Mouse (Mus musculus) mature B cell (primary cell): Measurements from ENCODE around the gene Taf1.
"Not testable (repeated sequence)": the region's sequence is repeated elsewhere in the genome, so short reads cannot be mapped to it uniquely, and the experiment has no call there.

Experiments
- in situ Hi-C: fragments of 300-500 bp; cut with MboI; formaldehyde crosslinking; loops from 2 replicates; pipeline ENCODE4 v1.14.3; 2019

Gene Taf1

DNA sequence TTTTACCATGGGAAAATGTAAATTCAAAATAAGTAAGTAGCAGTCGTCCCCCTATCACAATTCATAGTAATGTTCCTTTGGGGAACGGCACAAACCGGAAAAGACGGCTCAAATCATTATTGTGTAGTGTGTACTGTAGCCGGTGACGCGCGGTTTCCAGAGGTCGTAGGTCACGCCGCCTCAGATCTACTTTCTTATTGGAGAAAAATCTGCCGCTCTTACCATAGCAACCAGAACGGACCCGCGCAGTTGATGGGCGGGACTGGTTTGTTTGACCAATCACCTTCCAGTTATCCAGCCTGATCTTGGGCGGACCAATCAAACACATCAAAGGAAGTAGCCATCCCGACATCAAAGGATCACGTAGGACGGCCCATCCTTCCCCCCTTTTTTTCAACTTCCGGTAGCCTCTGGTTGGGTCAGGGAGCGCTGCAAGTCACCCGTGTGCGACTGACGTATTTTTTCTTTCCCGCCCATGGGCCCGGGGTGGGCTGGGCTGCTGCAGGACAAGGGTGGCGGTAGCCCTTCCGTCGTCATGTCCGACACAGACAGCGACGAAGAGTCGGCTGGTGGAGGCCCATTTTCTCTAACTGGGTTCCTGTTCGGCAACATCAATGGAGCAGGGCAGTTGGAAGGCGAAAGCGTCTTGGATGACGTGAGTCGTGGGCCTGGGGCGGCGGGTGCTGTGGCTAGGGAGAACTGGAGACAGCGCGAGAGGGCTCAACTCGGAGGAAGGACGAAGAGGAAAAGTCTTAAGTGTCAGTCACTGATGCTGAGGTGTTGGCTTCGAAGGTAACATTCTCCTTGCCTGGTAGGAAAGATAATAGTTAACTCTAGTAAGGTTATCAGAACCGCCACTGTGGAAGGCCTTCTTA is at the start of gene Taf1:
Taf1 (plus strand) TSS at position 388 of the 875 bp plus-strand sequence.
- in situ Hi-C loops = no loop called here

DNA sequence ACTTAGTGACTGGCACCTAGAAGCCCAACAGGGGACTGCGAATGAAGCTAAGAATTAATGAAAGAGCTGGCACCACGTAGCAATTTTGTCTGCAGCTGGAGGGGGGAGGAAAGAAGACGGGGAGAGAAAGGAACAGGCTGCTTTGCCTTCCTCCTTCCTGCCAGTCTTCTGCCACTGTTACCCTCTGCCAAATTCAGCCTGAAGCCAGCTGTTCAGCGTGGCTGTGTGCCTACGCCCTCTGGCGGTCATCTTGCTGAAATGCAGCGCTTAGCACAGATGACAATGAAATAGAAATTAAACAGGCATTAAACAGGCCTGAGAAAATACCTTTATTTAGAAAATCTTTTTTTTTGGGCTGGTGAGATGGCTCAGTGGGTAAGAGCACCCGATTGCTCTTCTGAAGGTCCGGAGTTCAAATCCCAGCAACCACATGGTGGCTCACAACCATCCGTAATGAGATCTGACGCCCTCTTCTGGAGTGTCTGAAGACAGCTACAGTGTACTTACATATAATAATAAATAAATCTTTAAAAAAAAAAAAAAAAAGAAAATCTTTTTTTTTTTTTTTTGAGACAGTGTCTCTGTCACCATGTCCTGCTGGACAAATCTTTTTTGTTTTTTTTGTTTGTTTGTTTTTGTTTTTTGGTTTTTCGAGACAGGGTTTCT is 45.9 kb upstream of the Taf1 start:
- in situ Hi-C loops = not testable (repeated sequence)

DNA sequence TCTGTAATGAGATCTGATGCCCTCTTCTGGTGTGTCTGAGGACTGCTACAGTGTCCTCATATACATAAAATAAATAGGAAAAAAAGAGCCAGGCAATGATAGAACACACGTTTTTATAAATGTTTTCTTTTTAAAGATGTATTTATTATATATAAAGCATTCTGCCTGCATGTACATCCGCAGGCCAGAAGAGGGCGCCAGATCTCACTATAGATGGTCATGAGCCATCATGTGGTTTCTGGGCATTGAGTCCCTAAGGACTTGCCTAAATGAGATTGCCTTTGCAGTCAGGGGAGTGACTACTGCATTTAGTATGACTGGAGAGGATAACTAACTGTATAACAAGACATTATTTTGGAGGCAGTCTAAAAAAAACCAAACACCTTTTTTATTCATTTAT is 27.9 kb upstream of the Taf1 start:
- in situ Hi-C loops = no loop called here

DNA sequence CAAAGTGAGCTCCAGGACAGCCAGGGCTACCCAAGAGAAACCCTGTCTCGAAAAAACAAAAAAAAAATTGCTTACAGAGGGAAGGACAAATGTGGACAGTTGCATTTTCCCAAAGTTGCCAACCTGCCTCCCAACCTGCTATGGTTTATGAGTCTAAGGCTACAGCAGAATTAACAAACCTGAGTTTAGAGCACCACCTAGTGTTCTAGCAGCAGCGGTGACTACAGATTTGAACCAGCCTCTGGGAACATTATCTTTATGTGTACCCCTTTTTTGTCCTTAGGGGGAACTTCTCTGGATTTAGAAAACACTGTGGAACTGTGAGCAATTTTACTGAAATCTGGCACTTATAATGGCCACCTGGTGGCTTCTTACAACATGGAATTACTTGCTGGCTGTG is 16.8 kb upstream of the Taf1 start:
- in situ Hi-C loops = no loop called here

DNA sequence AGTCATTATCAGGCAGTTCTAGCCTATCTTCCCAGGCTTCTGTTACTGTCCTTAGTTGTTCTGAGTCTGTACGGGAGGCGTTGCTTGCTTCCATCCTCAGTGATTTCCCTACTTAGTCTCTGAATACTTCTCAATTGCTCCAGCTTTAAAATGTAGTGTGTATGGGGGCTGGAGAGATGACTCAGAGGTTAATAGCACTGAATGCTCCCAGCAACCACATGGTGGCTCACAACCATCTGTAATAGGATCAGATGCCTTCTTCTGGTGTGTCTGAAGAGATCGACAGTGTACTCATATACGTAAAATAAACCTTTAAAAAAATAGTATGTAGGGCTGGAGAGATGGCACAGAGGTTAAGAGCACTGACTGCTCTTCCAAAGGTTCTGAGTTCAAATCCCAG is 14.5 kb upstream of the Taf1 start:
- in situ Hi-C loops = no loop called here

DNA sequence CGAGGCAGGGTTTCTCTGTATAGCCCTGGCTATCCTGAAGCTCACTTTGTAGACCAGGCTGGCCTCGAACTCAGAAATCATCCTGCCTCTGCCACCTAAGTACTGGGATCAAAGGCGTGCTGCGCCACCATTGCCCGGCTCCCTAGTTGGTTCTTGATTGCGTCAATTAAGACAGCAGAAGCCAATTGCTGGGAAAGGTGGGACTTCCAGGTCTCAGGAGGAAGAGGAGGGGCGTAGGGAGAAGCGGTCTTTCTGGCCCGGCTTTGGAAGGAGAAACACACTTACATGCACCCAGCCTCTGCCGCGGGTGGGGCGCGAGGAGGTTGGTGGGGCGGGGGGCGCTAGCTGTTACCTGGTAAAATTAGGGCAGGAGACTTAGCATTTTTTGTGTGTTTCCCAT is 10.5 kb upstream of the Taf1 start:
- in situ Hi-C loops = no loop called here

DNA sequence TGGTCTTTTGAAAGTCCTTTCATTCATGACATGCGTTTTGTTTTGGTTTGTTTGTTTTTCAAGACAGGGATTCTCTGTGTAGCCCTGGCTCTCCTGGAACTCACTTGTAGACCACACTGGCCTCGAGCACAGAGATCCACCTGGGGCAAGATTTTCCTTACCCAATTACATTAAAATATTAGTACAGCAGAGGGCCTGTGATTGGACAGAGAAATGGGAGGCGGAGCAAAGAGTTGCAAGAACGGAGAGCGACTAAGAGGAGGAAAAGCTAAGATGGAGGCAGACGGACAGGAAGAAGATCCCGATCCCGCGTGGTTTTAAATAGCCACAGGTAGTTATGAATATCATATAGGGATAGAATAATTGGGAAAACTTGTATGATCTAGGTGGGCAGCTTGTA is 5.2 kb upstream of the Taf1 start:
- in situ Hi-C loops = no loop called here

DNA sequence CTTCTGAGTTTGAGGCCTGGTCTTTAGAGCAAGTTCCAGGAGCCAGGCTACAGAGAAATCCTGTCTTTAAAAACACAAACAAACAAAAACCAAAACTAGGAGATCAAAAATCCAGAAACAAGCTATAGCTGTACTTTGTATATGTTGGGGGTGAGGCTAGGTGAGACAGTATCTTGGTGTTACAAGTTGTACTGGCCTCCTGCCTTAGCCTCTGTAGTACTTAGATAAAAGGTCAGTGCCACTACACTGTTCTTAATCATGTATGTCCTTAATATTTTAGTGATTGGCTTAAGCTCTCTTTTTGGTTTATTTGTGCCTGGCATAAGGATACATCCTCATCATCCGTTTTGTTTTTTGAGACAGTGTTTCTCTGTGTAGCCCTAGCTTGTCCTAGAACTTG is 52.9 kb downstream of the Taf1 start:
- in situ Hi-C loops = no loop called here

DNA sequence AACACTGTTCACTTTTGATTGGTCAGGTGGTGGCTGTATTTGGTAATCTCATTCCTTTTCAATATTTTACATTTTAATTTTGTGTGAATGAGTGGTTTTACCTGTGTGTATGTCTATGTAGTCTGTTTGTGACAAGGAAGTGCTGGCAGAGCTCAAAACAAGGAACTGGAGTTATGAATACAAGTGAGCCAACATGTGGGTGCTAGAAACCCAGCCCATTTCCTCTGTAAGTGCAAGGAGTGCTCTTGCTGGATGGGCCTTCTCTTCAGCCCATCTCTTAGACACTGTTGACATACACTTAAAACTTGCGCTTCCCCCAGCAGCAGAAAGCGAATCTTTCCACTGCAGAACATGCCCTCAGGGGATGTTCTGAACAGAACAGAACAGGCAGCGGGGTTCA is 83.6 kb downstream of the Taf1 start:
- in situ Hi-C loops = no loop called here

DNA sequence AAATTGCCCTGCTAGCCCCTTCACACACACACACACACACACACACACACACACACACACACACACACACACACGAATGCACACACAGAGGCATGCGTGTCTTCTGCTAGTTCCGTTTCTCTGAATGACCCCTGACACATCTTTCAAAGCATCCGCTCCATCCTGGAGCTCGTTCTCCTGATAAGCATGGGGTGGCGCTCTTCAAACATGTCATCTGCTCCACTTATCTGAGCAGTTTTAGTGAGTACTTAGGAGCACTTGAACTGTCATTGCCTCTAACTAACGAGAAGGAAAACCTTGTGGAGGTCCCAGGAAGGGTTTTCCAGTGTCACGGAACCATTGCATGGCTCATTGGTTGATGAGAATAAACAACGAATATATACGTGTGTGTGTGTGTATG is 85.4 kb downstream of the Taf1 start:
- in situ Hi-C loops = no loop called here

DNA sequence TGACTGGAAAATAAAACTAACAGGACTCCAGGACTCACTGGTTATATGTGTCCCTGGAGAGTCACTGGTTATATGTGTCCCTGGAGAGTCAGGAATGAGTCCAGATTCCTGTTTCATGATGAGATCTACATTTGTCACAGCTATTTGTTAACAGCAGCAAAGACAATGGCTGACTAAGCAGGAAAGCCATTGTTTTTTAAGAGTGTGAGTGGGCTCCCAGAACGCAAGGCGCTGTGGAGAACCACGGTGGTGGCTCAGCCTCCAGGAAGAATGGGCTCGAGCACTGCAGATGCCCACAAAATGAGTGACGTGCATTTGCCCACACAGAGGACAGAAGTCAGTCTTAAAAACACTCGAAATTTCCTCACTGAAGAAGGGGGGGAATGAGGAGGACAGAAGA is 87.8 kb downstream of the Taf1 start:
- in situ Hi-C loops = no loop called here

DNA sequence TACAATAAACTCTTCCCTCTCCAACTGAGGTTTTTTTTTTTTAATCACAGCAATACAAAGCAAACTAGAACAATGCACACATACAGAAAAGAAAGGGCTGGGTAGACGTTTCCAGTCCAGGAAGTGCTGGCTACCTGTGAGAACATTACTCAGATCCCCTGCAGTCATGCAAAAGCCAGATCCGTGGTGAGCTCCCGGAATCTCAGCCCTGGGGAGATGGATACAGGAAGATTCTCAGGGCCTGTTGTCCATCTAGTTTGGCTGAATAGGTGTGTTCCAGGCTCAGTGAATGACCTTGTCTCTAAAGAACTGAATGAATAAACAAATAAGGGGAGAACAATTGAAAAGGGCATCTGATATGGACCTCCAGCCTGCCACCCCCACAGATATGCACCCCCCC is 90.0 kb downstream of the Taf1 start:
- in situ Hi-C loops = no loop called here

DNA sequence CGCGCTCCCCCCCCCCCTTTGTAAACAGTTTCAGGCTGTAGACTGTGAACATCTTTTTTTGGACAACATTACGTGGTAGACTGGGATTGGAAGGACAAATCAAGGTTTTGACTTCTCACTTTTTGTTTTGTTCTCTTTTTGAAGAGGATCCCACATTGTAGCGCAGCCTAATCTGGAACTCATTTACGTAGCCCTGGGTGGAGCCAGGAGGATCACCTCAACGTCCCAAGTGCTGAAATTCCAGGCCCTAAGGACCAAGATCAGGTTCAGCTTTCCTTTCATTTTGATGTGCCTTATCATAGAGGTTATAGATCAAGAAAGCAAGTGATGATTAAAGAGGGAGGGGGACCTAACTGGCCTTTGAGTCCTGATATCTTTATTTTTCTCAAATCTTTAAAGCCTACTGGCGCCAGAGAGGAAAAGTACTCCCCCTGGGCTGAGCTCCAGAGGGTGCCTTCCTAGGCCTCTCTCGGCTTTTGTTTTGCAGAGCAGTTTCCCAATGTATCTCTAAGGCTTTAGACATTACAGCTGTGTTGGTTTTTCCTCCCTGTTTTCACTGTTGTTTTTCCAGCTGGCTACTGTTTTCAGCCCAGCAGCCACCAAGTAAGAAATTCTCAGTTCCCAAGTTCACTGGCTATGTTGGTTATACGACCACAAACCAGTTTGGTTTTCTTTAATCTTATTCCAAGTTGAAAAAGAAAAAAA is 104.4 kb downstream of the Taf1 start:
- in situ Hi-C loops = no loop called here

DNA sequence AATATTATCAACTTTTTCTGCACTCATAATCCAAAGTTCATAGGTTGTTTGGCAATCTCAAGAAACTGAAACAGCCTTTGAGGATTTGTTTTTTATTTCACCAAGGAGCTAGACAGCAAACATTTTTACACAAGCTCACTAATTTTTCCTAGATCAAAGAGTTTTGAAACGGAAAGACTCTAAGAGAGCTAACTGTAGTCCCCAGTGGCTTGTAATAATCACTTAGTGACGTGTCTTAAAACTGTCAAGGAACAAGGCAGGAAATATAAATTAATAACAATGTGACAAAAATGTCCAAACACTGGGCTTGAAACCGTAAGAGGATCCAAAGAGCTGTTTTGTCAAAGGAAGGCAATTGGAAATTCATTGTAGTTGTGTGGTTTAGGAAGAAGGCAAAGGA is 106.3 kb downstream of the Taf1 start:
- in situ Hi-C loops = no loop called here

DNA sequence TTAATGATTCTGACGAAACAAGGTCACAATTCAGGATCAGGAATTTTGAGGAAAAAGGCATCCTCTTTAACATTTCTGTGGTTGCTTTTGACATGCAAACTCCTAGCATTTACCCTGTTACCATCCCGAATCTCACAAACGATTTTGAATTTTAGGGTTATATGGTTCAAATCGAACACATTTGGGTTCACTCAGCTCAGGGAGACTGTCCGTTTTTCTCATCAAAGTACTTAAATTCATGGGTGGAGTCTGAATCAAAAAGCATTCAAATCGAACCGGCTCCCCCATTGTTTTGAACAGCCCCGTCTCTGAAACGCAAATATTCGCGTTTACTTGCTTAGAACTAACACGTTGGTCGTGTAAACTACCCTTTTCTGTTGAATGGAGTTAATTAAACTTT is 106.8 kb downstream of the Taf1 start:
- in situ Hi-C loops = no loop called here

DNA sequence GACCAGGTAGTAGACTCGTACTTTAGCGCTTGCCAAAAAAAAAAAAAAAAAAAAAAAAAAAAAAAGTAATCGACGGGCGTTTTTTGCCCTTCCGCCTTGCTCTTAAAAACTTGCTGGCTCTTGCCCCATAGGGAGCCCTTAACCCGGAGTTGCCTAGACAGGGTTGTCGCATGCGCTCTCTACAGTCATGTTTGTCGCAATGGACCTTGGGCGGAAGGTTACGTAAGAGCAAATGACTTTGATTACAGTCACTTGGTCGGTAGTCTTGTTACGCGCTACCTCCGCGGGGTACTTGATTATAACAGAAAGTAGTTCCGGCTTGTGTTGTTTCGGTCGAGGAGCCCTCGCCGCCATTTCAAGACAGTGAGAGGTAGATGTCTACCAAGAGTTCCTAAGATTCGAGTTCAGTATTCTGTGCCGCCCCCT is 107.2 kb downstream of the Taf1 start, which contains the start of gene Ogt:
Ogt (plus strand) TSS at position 320 of the 426 bp plus-strand sequence.
- in situ Hi-C loops = no loop called here

DNA sequence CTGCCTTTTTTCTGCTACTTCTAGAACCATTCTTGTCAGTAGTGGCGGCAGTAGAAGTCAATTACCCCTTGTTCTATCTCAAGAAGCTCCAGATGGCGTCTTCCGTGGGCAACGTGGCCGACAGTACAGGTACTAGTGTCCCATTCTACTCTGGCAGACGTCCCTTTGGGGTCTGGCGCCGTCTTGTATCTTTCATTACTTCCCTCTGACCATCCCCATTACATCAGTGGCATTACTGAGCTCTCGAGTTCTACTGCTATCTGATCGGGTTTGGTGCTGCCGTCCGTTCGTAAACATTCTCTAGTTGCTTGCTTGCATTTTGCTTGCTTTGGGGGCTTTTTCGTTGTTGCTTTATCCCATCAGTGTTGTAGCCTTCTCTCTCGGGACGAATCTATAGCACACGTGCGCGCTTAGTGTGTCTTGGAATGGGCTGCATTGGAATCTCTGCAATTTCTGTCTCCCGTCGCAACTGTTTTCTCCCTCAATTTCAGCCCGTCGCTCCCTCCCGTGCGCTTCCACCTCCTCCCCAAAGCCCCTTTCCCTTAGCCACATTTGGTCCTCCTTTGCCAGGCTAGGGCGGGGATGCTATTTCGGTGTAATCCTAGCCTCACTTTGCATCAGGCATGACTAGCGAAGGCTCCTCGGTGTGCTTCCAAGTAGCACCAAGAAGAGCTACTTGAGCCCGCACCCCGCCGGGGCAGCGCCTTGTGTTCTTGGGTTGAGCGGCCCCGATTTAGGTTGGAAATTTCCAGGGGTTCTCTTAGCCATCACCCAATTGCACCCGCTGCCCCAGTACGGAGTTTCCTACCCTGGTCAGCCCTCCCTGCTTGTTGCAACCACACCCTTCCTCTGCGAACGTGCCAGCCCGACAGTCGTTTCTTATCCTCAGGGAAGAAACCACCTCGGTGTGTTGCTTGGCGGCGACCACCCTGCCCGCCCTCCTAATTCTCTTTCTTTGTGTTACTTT is 107.9 kb downstream of the Taf1 start:
- in situ Hi-C loops = no loop called here

DNA sequence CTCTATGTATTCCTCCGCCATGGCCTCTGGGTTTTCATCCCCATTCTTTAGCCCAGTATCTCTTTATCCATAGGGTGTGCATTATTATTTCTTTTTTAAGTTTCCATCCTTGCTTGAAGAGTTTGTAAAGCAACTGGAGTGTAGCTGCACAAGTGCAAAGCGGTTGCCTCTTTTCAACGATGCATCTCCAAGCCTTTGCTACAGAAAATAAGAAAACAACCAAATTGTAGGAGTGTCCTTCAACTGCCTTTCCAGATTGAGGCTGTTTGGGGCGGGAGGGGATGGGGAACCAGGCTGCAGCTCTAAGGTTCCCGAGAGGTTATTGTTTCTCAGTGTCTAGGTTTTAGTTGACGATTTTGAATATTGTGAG is 108.6 kb downstream of the Taf1 start:
- in situ Hi-C loops = no loop called here

DNA sequence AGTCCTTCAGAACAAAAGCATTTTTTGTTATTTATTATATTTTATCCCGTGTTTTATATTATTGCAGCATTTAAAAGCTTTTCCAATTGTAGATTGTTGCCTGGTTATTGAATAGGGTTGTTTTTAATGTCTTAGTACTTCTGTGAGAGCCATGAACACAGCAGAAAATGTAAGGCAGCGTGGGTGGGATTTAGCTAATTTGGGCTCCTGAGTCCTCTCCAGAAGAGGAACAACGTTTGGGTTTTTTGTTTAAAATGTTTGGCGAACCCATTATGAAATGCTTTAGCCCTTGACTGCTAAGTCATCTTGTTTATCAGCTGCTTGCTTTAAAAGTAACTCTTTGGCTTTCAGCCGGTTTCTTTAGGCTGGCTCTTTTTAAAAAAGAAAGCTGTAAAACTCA is 109.6 kb downstream of the Taf1 start:
- in situ Hi-C loops = no loop called here

DNA sequence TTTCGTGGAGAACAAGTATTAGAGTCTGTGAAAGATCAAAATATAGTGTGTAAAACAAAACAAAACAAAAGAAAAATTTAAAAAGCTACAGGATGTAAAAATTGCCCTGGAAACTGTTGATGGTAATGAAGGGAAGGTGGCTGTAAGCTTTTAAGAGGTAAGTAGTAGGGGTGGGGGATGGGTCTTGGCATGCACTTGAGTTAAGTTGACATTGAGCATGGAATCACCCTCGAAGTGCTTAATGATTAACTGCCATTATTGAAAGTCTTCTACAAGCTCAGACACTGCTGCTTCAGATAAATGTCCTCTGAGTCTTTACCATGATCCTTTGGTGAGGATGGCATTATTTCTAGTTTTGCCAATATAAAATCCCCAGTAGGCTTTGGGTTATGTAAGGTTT is 112.8 kb downstream of the Taf1 start:
- in situ Hi-C loops = no loop called here

DNA sequence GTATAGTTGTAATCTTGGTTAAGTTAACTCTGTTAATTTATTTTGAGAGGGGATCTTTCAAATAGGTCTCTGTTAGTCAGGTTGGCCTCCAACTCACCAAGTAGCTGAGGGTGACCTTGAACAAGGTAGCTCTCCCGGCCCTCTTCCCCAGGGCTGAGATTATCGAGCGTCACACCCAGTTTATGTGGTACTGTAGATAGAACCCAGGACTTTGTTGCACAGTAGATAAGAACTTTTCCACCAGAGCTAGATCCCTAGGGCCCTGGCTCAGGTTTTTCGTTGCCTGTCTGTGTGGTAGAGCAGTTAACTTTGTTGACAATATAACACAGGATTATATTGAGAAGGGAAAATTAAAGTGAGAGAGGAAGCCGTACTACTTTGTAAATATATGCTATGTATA is 114.1 kb downstream of the Taf1 start:
- in situ Hi-C loops = no loop called here
